Comparison of ENCODE assay signal across 8 mouse cellular contexts in the genomic region with DNA sequence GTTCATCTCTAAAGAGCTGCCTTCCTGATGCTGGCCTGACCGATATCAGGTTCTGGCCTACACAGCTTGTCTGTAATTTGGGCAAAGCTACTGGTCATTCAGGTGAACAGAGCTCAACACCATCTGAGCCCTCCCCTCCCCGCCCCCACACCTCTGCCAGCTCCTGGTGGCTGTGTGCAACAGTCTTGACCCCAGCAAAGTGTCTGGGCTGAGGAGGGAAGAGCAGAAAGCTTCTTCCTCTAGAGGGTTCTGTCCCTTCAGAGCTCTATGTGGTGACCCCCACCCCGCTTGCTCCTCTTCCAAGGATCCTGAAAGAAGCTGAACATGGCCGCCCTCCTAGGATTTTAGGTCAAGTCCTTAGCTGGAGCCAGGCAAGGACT. TPM values are rescaled to one million over a fixed set of nuclear protein-coding genes. Genes with fewer than 3 reads are reported as not detected.
DNase-seq lines count a peak whose midpoint lies in the region; ATAC-seq lines count a peak whose summit lies in the region.

No protein-coding gene starts in this region.

- peak; percentile 5; the same call in 1 of the 2 replicates for ATAC-seq in kidney, embryonic 16.5 days (ENCODE audit: low FRiP score, low TSS enrichment)
- 0 out of 2 replicates have a peak, but pooled peaks have one; percentile 5 for ATAC-seq in embryonic facial prominence, embryonic 11.5 days (replicated peaks; ENCODE audit: insufficient number of reproducible peaks, low FRiP score, low TSS enrichment, low read depth)
- no peak for ATAC-seq in hindbrain, embryonic 14.5 days (ENCODE audit: low FRiP score)
- peak; percentile 35; the same call in 1 of the 2 replicates for ATAC-seq in midbrain, embryonic 14.5 days (ENCODE audit: low FRiP score, low TSS enrichment)
- ATAC-seq in megakaryocyte progenitor cell, adult 5-6 weeks (replicated peaks; ENCODE audit: poor library complexity): no peak

- H3K9me3 ChIP-seq in kidney, embryonic 16.5 days (ENCODE audit: low read length): no peaks in the 10 kb centered on the region
- H3K9me3 ChIP-seq in embryonic facial prominence, embryonic 11.5 days (replicated peaks; ENCODE audit: control insufficient read depth, low read length): no peaks in the 10 kb centered on the region
- no peaks in the 10 kb centered on the region for H3K9me3 ChIP-seq in hindbrain, embryonic 14.5 days (ENCODE audit: control insufficient read depth, low read length)
- H3K9me3 ChIP-seq in midbrain, embryonic 14.5 days (ENCODE audit: control insufficient read depth, low read length): no peaks in the 10 kb centered on the region

- H3K4me1 ChIP-seq in kidney, embryonic 16.5 days (ENCODE audit: insufficient read depth, low read length): peaks cover 40% of the 10 kb centered on the region
- peaks cover 6% of the 10 kb centered on the region for H3K4me1 ChIP-seq in embryonic facial prominence, embryonic 11.5 days (ENCODE audit: control insufficient read depth, insufficient read depth, low read length)
- H3K4me1 ChIP-seq in hindbrain, embryonic 14.5 days (replicated peaks; ENCODE audit: control insufficient read depth, insufficient read depth, low read length): peaks cover 14% of the 10 kb centered on the region
- H3K4me1 ChIP-seq in midbrain, embryonic 14.5 days (ENCODE audit: control insufficient read depth, insufficient read depth, low read length): peaks cover 8% of the 10 kb centered on the region; the same call in 1 of the 2 replicates

- peak overlapping the region; percentile 17; the same call in 1 of the 2 replicates for H3K9ac ChIP-seq in kidney, embryonic 16.5 days (replicated peaks; ENCODE audit: low read length)
- H3K9ac ChIP-seq in embryonic facial prominence, embryonic 11.5 days (replicated peaks; ENCODE audit: low read length): peak overlapping the region; percentile 41
- H3K9ac ChIP-seq in hindbrain, embryonic 14.5 days: no peak overlapping the region
- H3K9ac ChIP-seq in midbrain, embryonic 14.5 days (replicated peaks; ENCODE audit: low read length): no peak overlapping the region; the same call in 1 of the 2 replicates

- no peak overlapping the region for H3K4me2 ChIP-seq in kidney, embryonic 16.5 days (replicated peaks; ENCODE audit: low read depth, low read length)
- no peak overlapping the region for H3K4me2 ChIP-seq in embryonic facial prominence, embryonic 11.5 days (ENCODE audit: low read depth, low read length)
- H3K4me2 ChIP-seq in hindbrain, embryonic 14.5 days (replicated peaks): no peak overlapping the region
- H3K4me2 ChIP-seq in midbrain, embryonic 14.5 days (ENCODE audit: low read length): no peak overlapping the region

- H3K27me3 ChIP-seq in kidney, embryonic 16.5 days (ENCODE audit: insufficient read depth, low read length): no peaks in the 10 kb centered on the region
- H3K27me3 ChIP-seq in embryonic facial prominence, embryonic 11.5 days (ENCODE audit: control insufficient read depth, insufficient read depth, low read length): no peaks in the 10 kb centered on the region
- no peaks in the 10 kb centered on the region for H3K27me3 ChIP-seq in hindbrain, embryonic 14.5 days (ENCODE audit: control insufficient read depth, insufficient read depth, low read length)
- H3K27me3 ChIP-seq in midbrain, embryonic 14.5 days (ENCODE audit: control insufficient read depth, insufficient read depth, low read length): no peaks in the 10 kb centered on the region

- H3K27ac ChIP-seq in kidney, embryonic 16.5 days (ENCODE audit: low read length): peak overlapping the region; percentile 85
- H3K27ac ChIP-seq in embryonic facial prominence, embryonic 11.5 days (replicated peaks; ENCODE audit: low read depth, low read length): peak overlapping the region; percentile 75
- peak overlapping the region; percentile 87 for H3K27ac ChIP-seq in hindbrain, embryonic 14.5 days
- H3K27ac ChIP-seq in midbrain, embryonic 14.5 days (replicated peaks; ENCODE audit: low read depth, low read length): peak overlapping the region; percentile 82

- H3K36me3 ChIP-seq in kidney, embryonic 16.5 days (ENCODE audit: insufficient read depth, low read length): no peaks in the 10 kb centered on the region
- no peaks in the 10 kb centered on the region for H3K36me3 ChIP-seq in embryonic facial prominence, embryonic 11.5 days (replicated peaks; ENCODE audit: control insufficient read depth, insufficient read depth, low read depth, low read length)
- no peaks in the 10 kb centered on the region for H3K36me3 ChIP-seq in hindbrain, embryonic 14.5 days (replicated peaks; ENCODE audit: control insufficient read depth, insufficient read depth)
- no peaks in the 10 kb centered on the region for H3K36me3 ChIP-seq in midbrain, embryonic 14.5 days (ENCODE audit: control insufficient read depth, insufficient read depth, low read length)

- DNase-seq in kidney, adult 18-20 months: no peak
- DNase-seq in embryonic facial prominence, embryonic 11.5 days (ENCODE audit: low spot score): no peak
- DNase-seq in hindbrain, embryonic 14.5 days (ENCODE audit: low spot score): no peak
- DNase-seq in midbrain, embryonic 14.5 days: no peak
- DNase-seq in layer of hippocampus, postnatal 36 days: no peak
- no peak for DNase-seq in gastrocnemius, postnatal 14 days

- H3K4me3 ChIP-seq in kidney, embryonic 16.5 days (ENCODE audit: low read length): no peak overlapping the region
- H3K4me3 ChIP-seq in embryonic facial prominence, embryonic 11.5 days (ENCODE audit: low read depth, low read length): no peak overlapping the region
- no peak overlapping the region for H3K4me3 ChIP-seq in hindbrain, embryonic 14.5 days (replicated peaks; ENCODE audit: low read length)
- no peak overlapping the region for H3K4me3 ChIP-seq in midbrain, embryonic 14.5 days (replicated peaks; ENCODE audit: low read depth, low read length)

- 85% methylated on average over 4 of the region's 4 CpGs for WGBS in kidney, embryonic 16.5 days
- 69% methylated on average over 4 of the region's 4 CpGs for WGBS in embryonic facial prominence, embryonic 11.5 days
- WGBS in hindbrain, embryonic 14.5 days: 79% methylated on average over 4 of the region's 4 CpGs
- 88% methylated on average over 4 of the region's 4 CpGs for WGBS in midbrain, embryonic 14.5 days

- intact Hi-C loops in gastrocnemius, postnatal 14 days (cut with DNase I; ENCODE audit: low total_unique reads): no loop called here

RNA-seq across cellular contexts. Expression of gene Nfkbia, which starts 46.1 kb away (rescaled TPM):
- polyA plus RNA-seq in kidney, embryonic 16.5 days (2015; fragmentation: Nextera tagmentation; extraction: Ambion mirVana): 84.8 and 94.7 TPM in 2 replicates
- 56.9 and 60.7 TPM in 2 replicates for polyA plus RNA-seq in embryonic facial prominence, embryonic 11.5 days (2014; fragmentation: Nextera tagmentation; extraction: Ambion mirVana)
- 59.7 and 63.9 TPM in 2 replicates for polyA plus RNA-seq in hindbrain, embryonic 14.5 days (2014; fragmentation: Nextera tagmentation; extraction: Ambion mirVana)
- 49.6 and 52.1 TPM in 2 replicates for polyA plus RNA-seq in midbrain, embryonic 14.5 days (2014; fragmentation: Nextera tagmentation; extraction: Ambion mirVana)
- total RNA-seq in layer of hippocampus, postnatal 36 days (2021): 10 to 100 TPM; 36.5 to 44.3 TPM
- total RNA-seq in gastrocnemius, postnatal 14 days (2021): 10 to 100 TPM; 22.8 to 38.3 TPM
- total RNA-seq in megakaryocyte progenitor cell, adult 5-6 weeks (2015): 40.6 and 85.4 TPM in 2 replicates
- 36.4 and 69.6 TPM in 2 replicates for total RNA-seq in megakaryocyte progenitor cell, adult 5-6 weeks (2017)

Comparison
In these comparisons a context has a peak if more than half of its experiments do, and no peak if none do; other contexts are left out.
1. ATAC-seq: peak in kidney, embryonic 16.5 days (single experiment), embryonic facial prominence, embryonic 11.5 days (single experiment) and midbrain, embryonic 14.5 days (single experiment); none in hindbrain, embryonic 14.5 days (single experiment) and megakaryocyte progenitor cell, adult 5-6 weeks (single experiment).
2. H3K9ac ChIP-seq: peak in kidney, embryonic 16.5 days (single experiment) and embryonic facial prominence, embryonic 11.5 days (single experiment); none in hindbrain, embryonic 14.5 days (single experiment) and midbrain, embryonic 14.5 days (single experiment).
3. Peak in every context shown above with its lines, with median percentiles within 50 percentile points of each other: H3K27ac ChIP-seq.